Mouse (Mus musculus): Measurements from ENCODE around the gene Pfkfb4. TPM values are rescaled to one million over a fixed set of nuclear protein-coding genes. Genes with fewer than 3 reads are reported as not detected.
A peak's percentile ranks its signal among the peaks of the same experiment; 100 is the strongest.

The Pfkfb4 gene
- total RNA-seq (2014; fragmentation: Nextera tagmentation) (6.9 and 8.4 TPM in 2 replicates), total RNA-seq (2017) (6.7 and 9.5 TPM in 2 replicates)

DNA sequence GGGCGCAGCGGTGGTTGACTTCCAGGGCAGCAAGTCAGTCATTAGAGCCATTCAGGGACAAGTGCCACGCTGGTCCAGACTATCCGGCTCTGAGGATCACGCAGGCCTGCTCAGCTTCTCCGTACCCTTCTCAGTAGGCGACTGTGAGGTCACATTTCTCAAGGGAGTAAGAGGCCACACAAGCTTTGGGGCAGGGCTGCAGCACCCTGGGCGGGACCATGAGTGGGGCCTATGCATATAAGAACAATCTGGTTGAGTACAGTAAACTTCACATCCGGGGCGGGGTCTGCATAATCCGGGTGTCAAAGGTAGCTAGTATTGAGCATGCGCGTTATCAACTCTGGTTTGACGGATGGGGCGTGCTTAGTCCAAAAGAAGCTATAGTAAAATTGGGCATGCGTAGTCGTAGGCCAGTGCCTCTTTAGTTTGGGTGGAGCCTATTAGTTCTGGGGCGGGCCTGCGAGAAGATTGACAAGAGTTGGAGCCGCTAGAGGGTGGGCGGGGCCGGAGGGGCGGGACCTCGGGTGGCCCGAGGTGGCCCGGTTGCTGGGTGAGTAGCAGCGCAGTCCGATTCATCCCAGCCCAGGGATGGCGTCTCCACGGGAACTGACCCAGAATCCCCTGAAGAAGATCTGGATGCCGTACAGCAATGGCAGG lies at the start of gene Pfkfb4:
TSS of gene Pfkfb4 (plus strand) at position 351 of the 657 bp plus-strand sequence.
- ATAC-seq (replicated peaks; ENCODE audit: poor library complexity, severe bottlenecking), result peak; percentile 80

DNA sequence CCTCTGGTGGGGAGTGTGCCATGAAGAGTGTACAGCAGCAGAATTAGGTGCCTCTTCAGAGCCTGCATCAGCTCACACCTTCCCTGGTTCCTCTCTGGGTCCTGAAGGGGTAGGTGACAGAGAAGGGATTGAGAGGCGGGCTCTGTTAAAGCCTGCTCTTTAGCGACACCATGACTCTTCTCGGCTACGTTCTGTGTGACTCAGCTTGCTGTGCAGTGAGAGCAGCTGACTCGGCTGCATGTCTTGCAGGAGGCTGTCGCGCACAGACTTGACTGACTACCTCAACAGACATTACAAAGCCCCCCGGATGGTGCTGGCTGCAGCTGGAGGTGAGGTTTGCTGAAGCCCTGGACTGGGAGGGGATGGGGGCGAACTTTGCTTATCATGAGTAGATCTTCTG lies 46.5 kb upstream of the Pfkfb4 start:
- no peak for ATAC-seq (replicated peaks; ENCODE audit: poor library complexity, severe bottlenecking)

GRCm38 (mm10) chr9:108945608-108946007 lies 46.0 kb upstream of the Pfkfb4 start:
- ATAC-seq (replicated peaks; ENCODE audit: poor library complexity, severe bottlenecking), result no peak

- no peak for ATAC-seq (replicated peaks; ENCODE audit: poor library complexity, severe bottlenecking)
Measured at GRCm38 (mm10) chr9:108949231-108949966, 42.2 kb upstream of the Pfkfb4 start.

GRCm38 (mm10) chr9:108949967-108950728 lies 41.4 kb upstream of the Pfkfb4 start:
- no peak for ATAC-seq (replicated peaks; ENCODE audit: poor library complexity, severe bottlenecking)

DNA sequence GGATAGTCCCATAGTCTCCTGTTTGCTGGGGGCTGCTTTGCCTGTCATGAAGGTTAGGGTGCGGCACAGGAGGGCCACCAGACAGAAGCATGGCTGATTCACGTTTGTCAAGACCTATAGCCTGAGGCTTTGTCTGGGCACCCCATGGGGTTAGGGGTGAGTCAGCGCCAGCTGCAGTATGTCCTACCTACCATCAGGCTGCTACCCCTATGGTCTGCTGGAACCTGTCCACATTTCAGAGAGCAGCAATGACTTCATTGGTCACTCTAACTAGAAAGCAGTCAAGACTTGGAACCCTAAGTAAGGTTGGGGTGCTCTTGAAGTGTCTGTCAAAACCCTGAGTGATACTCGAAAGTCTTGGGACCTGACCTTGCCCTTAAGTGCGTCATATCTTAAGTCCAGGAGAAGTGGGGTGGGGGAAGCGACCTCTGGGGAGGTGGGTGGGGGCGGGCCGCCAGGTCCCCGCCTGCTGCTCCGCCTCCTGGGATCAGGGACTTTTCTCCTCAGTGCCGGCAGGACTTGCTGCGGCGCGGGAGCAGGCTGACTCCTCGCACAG lies 38.4 kb upstream of the Pfkfb4 start, which contains the start of gene Col7a1:
TSS of gene Col7a1 (plus strand) at position 506 of the 556 bp plus-strand sequence.
- peak; percentile 21; the same call in 1 of the 2 replicates for ATAC-seq (replicated peaks; ENCODE audit: poor library complexity, severe bottlenecking)

DNA sequence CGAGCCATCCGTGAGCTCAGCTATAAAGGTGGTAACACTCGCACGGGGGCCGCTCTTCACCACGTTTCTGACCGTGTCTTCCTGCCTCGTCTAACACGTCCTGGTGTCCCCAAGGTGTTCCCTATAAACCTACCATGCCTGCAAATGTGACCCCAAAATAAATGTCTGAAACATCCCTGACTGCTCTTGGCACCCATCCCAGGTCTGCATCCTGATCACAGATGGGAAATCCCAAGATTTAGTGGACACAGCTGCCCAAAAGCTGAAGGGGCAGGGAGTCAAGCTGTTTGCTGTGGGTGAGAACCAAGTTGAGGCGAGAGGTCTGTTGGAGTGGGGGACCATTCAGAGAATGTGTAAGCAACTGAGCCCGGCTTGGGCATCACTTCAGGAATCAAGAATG lies 36.3 kb upstream of the Pfkfb4 start:
- no peak for ATAC-seq (replicated peaks; ENCODE audit: poor library complexity, severe bottlenecking)

- ATAC-seq (replicated peaks; ENCODE audit: poor library complexity, severe bottlenecking), result no peak
Measured at GRCm38 (mm10) chr9:108955846-108956245, 35.7 kb upstream of the Pfkfb4 start.

DNA sequence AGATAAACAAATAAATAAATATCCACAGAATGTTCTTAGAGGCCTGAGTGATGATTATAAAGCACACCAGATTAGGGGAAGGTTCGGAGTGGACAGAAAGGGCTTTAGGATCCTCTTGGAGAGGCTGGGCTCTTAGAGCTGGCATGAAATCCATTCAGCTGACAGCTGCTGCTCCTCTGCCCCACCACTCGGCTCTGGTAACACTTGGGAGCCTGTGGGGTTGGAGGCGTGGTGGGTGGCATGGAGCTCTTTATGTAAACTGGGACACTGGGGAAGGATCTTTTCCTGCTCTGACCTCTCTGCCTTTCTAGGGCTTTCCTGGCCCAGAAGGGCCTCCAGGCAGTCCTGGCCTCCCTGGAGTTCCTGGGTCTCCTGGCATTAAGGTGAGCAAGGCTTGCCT lies 28.0 kb upstream of the Pfkfb4 start:
- no peak for ATAC-seq (replicated peaks; ENCODE audit: poor library complexity, severe bottlenecking)

DNA sequence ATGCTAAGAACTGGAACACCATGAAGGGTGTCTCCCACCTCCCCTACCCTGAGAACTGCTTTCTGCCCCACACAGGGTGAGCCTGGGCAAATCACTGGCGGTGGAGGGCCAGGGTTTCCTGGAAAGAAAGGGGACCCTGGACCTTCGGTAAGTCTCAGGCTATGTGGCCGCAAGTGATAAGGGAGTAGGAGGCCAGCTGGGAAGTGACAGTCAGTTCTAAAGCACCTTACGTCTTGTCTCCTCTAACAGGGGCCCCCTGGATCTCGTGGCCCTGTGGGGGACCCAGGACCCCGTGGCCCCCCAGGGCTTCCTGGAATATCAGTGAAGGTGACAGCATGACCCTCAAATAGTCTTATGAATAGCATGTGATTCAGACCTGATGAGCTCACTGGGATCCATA lies 27.2 kb upstream of the Pfkfb4 start:
- no peak for ATAC-seq (replicated peaks; ENCODE audit: poor library complexity, severe bottlenecking)

- ATAC-seq (replicated peaks; ENCODE audit: poor library complexity, severe bottlenecking), result no peak
Measured at GRCm38 (mm10) chr9:108970623-108971022, 21.0 kb upstream of the Pfkfb4 start.

GRCm38 (mm10) chr9:108976483-108976882 lies 15.1 kb upstream of the Pfkfb4 start:
- ATAC-seq (replicated peaks; ENCODE audit: poor library complexity, severe bottlenecking), result no peak

- no peak for ATAC-seq (replicated peaks; ENCODE audit: poor library complexity, severe bottlenecking)
Measured at GRCm38 (mm10) chr9:108977966-108978365, 13.6 kb upstream of the Pfkfb4 start.

DNA sequence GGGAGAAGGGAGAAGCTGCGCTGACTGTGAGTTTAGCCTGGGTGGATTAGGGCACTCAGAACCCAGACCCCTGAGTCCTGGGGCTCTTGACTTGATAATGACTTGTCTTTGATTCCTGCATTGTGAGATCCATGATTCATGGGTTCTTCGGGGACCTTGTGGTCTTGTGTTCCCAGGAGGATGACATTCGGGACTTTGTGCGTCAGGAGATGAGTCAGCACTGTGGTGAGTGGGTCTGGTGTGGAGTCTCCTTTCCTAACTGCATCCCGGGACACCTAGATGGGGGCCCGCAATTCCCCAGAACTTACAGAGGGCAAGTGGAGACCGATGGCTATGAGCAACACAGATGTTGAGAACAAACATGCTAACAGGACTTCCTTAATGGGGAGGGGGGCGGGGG lies 9.1 kb upstream of the Pfkfb4 start:
- ATAC-seq (replicated peaks; ENCODE audit: poor library complexity, severe bottlenecking), result no peak

- ATAC-seq (replicated peaks; ENCODE audit: poor library complexity, severe bottlenecking), result no peak
Measured at GRCm38 (mm10) chr9:108983209-108983608, 8.4 kb upstream of the Pfkfb4 start.

DNA sequence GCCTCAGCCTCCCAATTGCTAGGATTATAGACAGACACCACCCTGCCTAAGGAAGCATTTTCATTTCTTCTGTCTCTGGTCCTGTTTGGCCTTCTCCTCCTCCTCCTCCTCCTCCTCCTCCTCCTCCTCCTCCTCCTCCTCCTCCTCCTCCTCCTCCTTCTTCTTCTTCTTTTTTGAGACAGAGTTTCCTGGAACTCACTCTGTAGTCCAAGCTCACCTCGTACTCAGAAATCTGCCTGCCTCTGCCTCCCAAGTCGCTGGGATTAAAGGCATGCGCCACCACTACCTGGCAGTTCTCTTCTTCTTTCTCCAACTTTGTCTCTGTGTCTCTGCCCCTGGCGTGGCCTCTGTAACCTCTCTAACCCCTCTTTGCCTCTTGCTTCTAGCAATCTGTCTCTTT lies 5.9 kb upstream of the Pfkfb4 start, which contains the start of gene Ucn2:
TSS of gene Ucn2 (plus strand) at position 301 of the 400 bp plus-strand sequence.
- ATAC-seq (replicated peaks; ENCODE audit: poor library complexity, severe bottlenecking), result no peak

- ATAC-seq (replicated peaks; ENCODE audit: poor library complexity, severe bottlenecking), result no peak
Measured at GRCm38 (mm10) chr9:108987704-108988350, 3.8 kb upstream of the Pfkfb4 start.

DNA sequence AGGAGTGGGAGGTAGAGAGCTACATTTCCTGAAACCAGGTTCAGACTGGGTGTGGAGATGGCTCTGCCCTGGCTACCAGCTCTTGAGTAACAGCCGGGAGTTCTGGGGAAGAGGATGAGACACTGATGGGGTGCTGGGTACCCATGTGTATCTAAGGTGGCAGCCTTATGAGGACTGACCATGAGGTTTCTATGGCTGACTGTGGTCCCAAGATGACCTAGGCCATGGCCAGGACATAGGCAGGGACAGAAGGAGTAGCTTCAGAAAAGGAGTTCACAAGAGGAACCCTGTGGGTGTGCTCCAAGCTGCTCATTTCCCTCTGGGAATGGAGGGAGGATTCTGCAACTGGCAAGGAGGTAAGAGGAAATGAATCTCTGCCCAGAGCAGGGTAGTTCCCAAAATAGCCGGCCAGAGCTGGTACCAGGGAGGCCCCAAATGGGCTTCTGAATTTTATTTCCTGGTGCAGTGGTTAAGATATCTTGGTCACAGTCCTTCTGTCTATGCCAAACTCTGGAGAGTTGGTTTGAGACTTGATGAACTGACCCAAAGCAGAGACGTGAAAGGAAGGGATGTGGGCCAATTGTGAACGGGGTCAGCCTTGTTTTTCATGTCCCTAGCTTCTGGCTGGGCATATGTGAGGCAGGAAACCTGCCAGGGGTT lies 1.6 kb upstream of the Pfkfb4 start:
- ATAC-seq (replicated peaks; ENCODE audit: poor library complexity, severe bottlenecking), result peak; percentile 21

GRCm38 (mm10) chr9:108990462-108990820 lies 1.1 kb upstream of the Pfkfb4 start:
- no peak for ATAC-seq (replicated peaks; ENCODE audit: poor library complexity, severe bottlenecking)

DNA sequence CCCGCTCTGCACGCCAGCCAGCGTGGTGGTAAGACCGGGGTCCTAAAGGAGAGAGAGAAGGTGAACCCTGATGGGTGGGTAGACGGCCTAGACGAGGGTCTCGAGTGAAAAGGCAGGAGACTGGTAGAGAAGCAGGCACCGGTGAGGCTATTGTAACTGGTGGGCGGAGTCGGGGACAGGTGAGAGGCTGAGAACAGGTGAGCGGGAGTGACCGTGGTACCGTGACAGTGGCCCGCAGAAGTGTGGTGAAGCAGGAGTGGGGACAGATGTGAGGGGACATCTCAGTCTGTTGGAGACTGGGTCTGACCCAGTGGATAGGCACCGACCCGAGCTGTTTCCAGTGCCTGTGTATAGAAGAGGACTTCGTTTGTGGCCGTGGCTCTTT lies 499 bp downstream of the Pfkfb4 start:
- ATAC-seq (replicated peaks; ENCODE audit: poor library complexity, severe bottlenecking), result no peak

Measured in granulocyte monocyte progenitor cell, adult 5-6 weeks (primary cell).